Mouse (Mus musculus): Measurements from ENCODE around the gene Rbm38. TPM values are rescaled to one million over a fixed set of nuclear protein-coding genes. Genes with fewer than 3 reads are reported as not detected.

Gene Rbm38
- polyA plus RNA-seq, 1 experiment from 2014 or later: 29.9 TPM

GRCm38 (mm10) chr2:173072948-173073347, 52.6 kb downstream of the Rbm38 start:
- Histone ChIP-seq H3K36me3 (ENCODE audit: control insufficient read depth, insufficient read depth, low read length) (no peaks in the 10 kb centered on the region), H3K4me2 (ENCODE audit: low read length) (no peak overlapping the region), H3K9ac (ENCODE audit: low read length) (no peak overlapping the region), H3K27me3 (replicated peaks; ENCODE audit: control insufficient read depth, insufficient read depth, low read length) (no peaks in the 10 kb centered on the region), H3K27ac (ENCODE audit: low read depth, low read length) (no peak overlapping the region), H3K4me3 (ENCODE audit: low read depth, low read length) (no peak overlapping the region), H3K4me1 (ENCODE audit: control insufficient read depth, insufficient read depth, low read length) (no peaks in the 10 kb centered on the region), H3K9me3 (replicated peaks; ENCODE audit: control insufficient read depth, low read length) (no peaks in the 10 kb centered on the region)
- 96% methylated on average over 7 of the region's 7 CpGs for WGBS
- DNase-seq (ENCODE audit: low spot score) (no peak), ATAC-seq (no peak)

GRCm38 (mm10) chr2:173073666-173074065, 53.4 kb downstream of the Rbm38 start:
- H3K9me3 ChIP-seq (replicated peaks; ENCODE audit: control insufficient read depth, low read length): no peaks in the 10 kb centered on the region
- no peak for ATAC-seq
- H3K27ac ChIP-seq (ENCODE audit: low read depth, low read length): no peak overlapping the region
- no peaks in the 10 kb centered on the region for H3K27me3 ChIP-seq (replicated peaks; ENCODE audit: control insufficient read depth, insufficient read depth, low read length)
- no peak for DNase-seq (ENCODE audit: low spot score)
- H3K9ac ChIP-seq (ENCODE audit: low read length): no peak overlapping the region
- no peak overlapping the region for H3K4me2 ChIP-seq (ENCODE audit: low read length)
- H3K4me3 ChIP-seq (ENCODE audit: low read depth, low read length): no peak overlapping the region
- no peaks in the 10 kb centered on the region for H3K36me3 ChIP-seq (ENCODE audit: control insufficient read depth, insufficient read depth, low read length)
- no peaks in the 10 kb centered on the region for H3K4me1 ChIP-seq (ENCODE audit: control insufficient read depth, insufficient read depth, low read length)
- 75% methylated on average over 5 of the region's 5 CpGs for WGBS

- WGBS: 87% methylated on average over 9 of the region's 9 CpGs
- Histone ChIP-seq H3K9me3 (replicated peaks; ENCODE audit: control insufficient read depth, low read length) (no peaks in the 10 kb centered on the region), H3K4me1 (ENCODE audit: control insufficient read depth, insufficient read depth, low read length) (no peaks in the 10 kb centered on the region), H3K4me2 (ENCODE audit: low read length) (no peak overlapping the region), H3K27ac (ENCODE audit: low read depth, low read length) (no peak overlapping the region), H3K9ac (ENCODE audit: low read length) (no peak overlapping the region), H3K4me3 (ENCODE audit: low read depth, low read length) (no peak overlapping the region), H3K27me3 (replicated peaks; ENCODE audit: control insufficient read depth, insufficient read depth, low read length) (no peaks in the 10 kb centered on the region), H3K36me3 (ENCODE audit: control insufficient read depth, insufficient read depth, low read length) (no peaks in the 10 kb centered on the region)
- DNase-seq (ENCODE audit: low spot score) (no peak), ATAC-seq (no peak)
Observed at GRCm38 (mm10) chr2:173076921-173077320, 56.6 kb downstream of the Rbm38 start.

GRCm38 (mm10) chr2:173079766-173080549, 59.7 kb downstream of the Rbm38 start:
- ATAC-seq: no peak
- WGBS: 62% methylated on average over 10 of the region's 10 CpGs
- no peak overlapping the region for H3K27ac ChIP-seq (ENCODE audit: low read depth, low read length)
- no peaks in the 10 kb centered on the region for H3K27me3 ChIP-seq (replicated peaks; ENCODE audit: control insufficient read depth, insufficient read depth, low read length)
- H3K9me3 ChIP-seq (replicated peaks; ENCODE audit: control insufficient read depth, low read length): no peaks in the 10 kb centered on the region
- no peaks in the 10 kb centered on the region for H3K4me1 ChIP-seq (ENCODE audit: control insufficient read depth, insufficient read depth, low read length)
- H3K36me3 ChIP-seq (ENCODE audit: control insufficient read depth, insufficient read depth, low read length): no peaks in the 10 kb centered on the region
- H3K9ac ChIP-seq (ENCODE audit: low read length): no peak overlapping the region
- DNase-seq (ENCODE audit: low spot score): no peak
- H3K4me2 ChIP-seq (ENCODE audit: low read length): no peak overlapping the region
- H3K4me3 ChIP-seq (ENCODE audit: low read depth, low read length): no peak overlapping the region

- H3K4me2 ChIP-seq (ENCODE audit: low read length): no peak overlapping the region
- H3K9ac ChIP-seq (ENCODE audit: low read length): no peak overlapping the region
- no peaks in the 10 kb centered on the region for H3K4me1 ChIP-seq (ENCODE audit: control insufficient read depth, insufficient read depth, low read length)
- no peak overlapping the region for H3K4me3 ChIP-seq (ENCODE audit: low read depth, low read length)
- no peaks in the 10 kb centered on the region for H3K36me3 ChIP-seq (ENCODE audit: control insufficient read depth, insufficient read depth, low read length)
- DNase-seq (ENCODE audit: low spot score) (peak; percentile 77), ATAC-seq (peak; percentile 48; the same call in 1 of the 2 replicates)
- H3K27ac ChIP-seq (ENCODE audit: low read depth, low read length): no peak overlapping the region
- WGBS: 33% methylated on average over 10 of the region's 10 CpGs
- no peaks in the 10 kb centered on the region for H3K9me3 ChIP-seq (replicated peaks; ENCODE audit: control insufficient read depth, low read length)
- H3K27me3 ChIP-seq (replicated peaks; ENCODE audit: control insufficient read depth, insufficient read depth, low read length): no peaks in the 10 kb centered on the region
Observed at GRCm38 (mm10) chr2:173080785-173081241, 60.5 kb downstream of the Rbm38 start.

- Histone ChIP-seq H3K36me3 (ENCODE audit: control insufficient read depth, insufficient read depth, low read length) (no peaks in the 10 kb centered on the region), H3K9me3 (replicated peaks; ENCODE audit: control insufficient read depth, low read length) (no peaks in the 10 kb centered on the region), H3K4me1 (ENCODE audit: control insufficient read depth, insufficient read depth, low read length) (no peaks in the 10 kb centered on the region), H3K4me2 (ENCODE audit: low read length) (no peak overlapping the region), H3K4me3 (ENCODE audit: low read depth, low read length) (no peak overlapping the region), H3K9ac (ENCODE audit: low read length) (no peak overlapping the region), H3K27me3 (replicated peaks; ENCODE audit: control insufficient read depth, insufficient read depth, low read length) (no peaks in the 10 kb centered on the region), H3K27ac (ENCODE audit: low read depth, low read length) (no peak overlapping the region)
- ATAC-seq: no peak
- WGBS: 94% methylated on average over 3 of the region's 3 CpGs
- no peak for DNase-seq (ENCODE audit: low spot score)
Observed at GRCm38 (mm10) chr2:173082706-173083105, 62.4 kb downstream of the Rbm38 start.

- Histone ChIP-seq H3K9ac (ENCODE audit: low read length) (no peak overlapping the region), H3K4me1 (ENCODE audit: control insufficient read depth, insufficient read depth, low read length) (no peaks in the 10 kb centered on the region), H3K4me3 (ENCODE audit: low read depth, low read length) (no peak overlapping the region), H3K36me3 (ENCODE audit: control insufficient read depth, insufficient read depth, low read length) (no peaks in the 10 kb centered on the region), H3K9me3 (replicated peaks; ENCODE audit: control insufficient read depth, low read length) (no peaks in the 10 kb centered on the region), H3K27me3 (replicated peaks; ENCODE audit: control insufficient read depth, insufficient read depth, low read length) (no peaks in the 10 kb centered on the region), H3K4me2 (ENCODE audit: low read length) (no peak overlapping the region), H3K27ac (ENCODE audit: low read depth, low read length) (no peak overlapping the region)
- ATAC-seq: no peak
- no peak for DNase-seq (ENCODE audit: low spot score)
- 84% methylated on average over 9 of the region's 9 CpGs for WGBS
Observed at GRCm38 (mm10) chr2:173083106-173083505, 62.8 kb downstream of the Rbm38 start.

- H3K4me3 ChIP-seq (ENCODE audit: low read depth, low read length): no peak overlapping the region
- H3K9me3 ChIP-seq (replicated peaks; ENCODE audit: control insufficient read depth, low read length): no peaks in the 10 kb centered on the region
- peak; percentile 27 for DNase-seq (ENCODE audit: low spot score)
- H3K4me2 ChIP-seq (ENCODE audit: low read length): no peak overlapping the region
- H3K27me3 ChIP-seq (replicated peaks; ENCODE audit: control insufficient read depth, insufficient read depth, low read length): no peaks in the 10 kb centered on the region
- no peaks in the 10 kb centered on the region for H3K36me3 ChIP-seq (ENCODE audit: control insufficient read depth, insufficient read depth, low read length)
- no peaks in the 10 kb centered on the region for H3K4me1 ChIP-seq (ENCODE audit: control insufficient read depth, insufficient read depth, low read length)
- H3K9ac ChIP-seq (ENCODE audit: low read length): no peak overlapping the region
- H3K27ac ChIP-seq (ENCODE audit: low read depth, low read length): no peak overlapping the region
- ATAC-seq: peak; percentile 23; the same call in 1 of the 2 replicates
- 16% methylated on average over 13 of the region's 13 CpGs for WGBS
Observed at GRCm38 (mm10) chr2:173083712-173084475, 63.6 kb downstream of the Rbm38 start.

Measured in forebrain, embryonic 14.5 days (tissue).